Mouse (Mus musculus) adrenal gland, postnatal 14 days (tissue): ENCODE measurements around the gene Txnip. TPM values are rescaled to one million over a fixed set of nuclear protein-coding genes. Genes with fewer than 3 reads are reported as not detected.
"Not testable (repeated sequence)": the region's sequence is repeated elsewhere in the genome, so short reads cannot be mapped to it uniquely, and the experiment has no call there.

ENCODE experiments used
- DNase-seq: peaks from one replicate; pipeline ENCODE4 v3.0.0; 2021; ENCODE audit warnings: mixed read lengths
- long read RNA-seq, 2 experiments: library from polyadenylated mRNA; stranded (forward); transcript quantifications; one replicate each; pipeline ENCODE4 v2.0.0; 2021
- total RNA-seq: library from RNA; stranded (reverse); gene quantifications from 2 replicates; pipeline ENCODE4 v1.2.3, GENCODE M21; 2021

The Txnip gene
- 479 and 772 TPM in 2 replicates for total RNA-seq
- long read RNA-seq, experiment 1, transcript Txnip-201 (8 exons, 2,795 nt): major isoform, 33 of 104 reads
- long read RNA-seq, experiment 1, transcript Txnip-202 (8 exons, 2,827 nt): minor isoform, 31 of 104 reads
- long read RNA-seq, experiment 1, partial matches to known transcripts: 15 of 104 reads
- long read RNA-seq, experiment 1, other reads (novel, unspliced or antisense): 18 of 104 reads
- long read RNA-seq, experiment 2, transcript Txnip-202 (8 exons, 2,827 nt): major isoform, 18 of 72 reads
- long read RNA-seq, experiment 2, transcript Txnip-203 (2 exons, 393 nt): minor isoform, 6 of 72 reads
- long read RNA-seq, experiment 2, transcript Txnip-201 (8 exons, 2,795 nt): minor isoform, 12 of 72 reads
- long read RNA-seq, experiment 2, partial matches to known transcripts: 21 of 72 reads
- long read RNA-seq, experiment 2, other reads (novel, unspliced or antisense): 14 of 72 reads

DNA sequence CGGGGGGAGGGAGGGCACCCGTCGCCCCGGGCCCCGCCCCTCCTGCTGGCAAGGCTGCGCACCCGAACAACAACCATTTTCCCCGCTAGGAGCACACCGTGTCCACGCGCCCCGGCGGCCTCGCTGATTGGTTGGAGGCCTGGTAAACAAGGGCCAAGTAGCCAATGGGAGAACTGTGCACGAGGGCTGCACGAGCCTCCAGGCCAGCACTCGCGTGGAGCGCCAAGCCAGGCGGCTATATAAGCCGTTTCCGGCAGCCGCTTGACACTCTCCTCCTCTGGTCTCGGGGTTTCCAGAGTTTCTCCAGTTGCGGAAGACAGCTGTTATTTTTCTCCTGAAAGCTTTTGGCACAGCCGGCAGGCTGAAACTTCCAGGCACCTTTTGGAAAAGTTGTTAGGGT lies at the start of gene Txnip:
Gene Txnip, plus strand, starts transcription at position 264 of the 400 bp plus-strand sequence.
- peak; percentile 100 for DNase-seq

DNA sequence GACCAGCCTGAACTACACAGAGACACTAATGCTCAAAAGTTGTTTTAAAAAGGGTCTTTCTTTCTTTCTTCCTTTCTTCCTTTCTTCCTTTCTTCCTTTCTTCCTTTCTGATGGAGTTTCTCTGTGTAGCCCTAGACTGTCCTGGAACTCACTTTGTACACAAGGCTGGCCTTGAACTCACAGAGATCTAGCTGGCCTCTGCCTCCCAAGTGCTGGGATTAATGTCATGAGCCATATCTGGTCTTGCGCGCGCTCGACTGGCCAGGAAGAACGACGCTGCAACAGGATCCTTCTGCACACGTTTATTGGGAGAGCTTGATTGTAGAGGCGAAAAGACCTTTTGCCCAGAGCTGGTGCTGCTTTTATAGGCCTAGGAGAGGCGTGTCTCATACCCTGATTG lies 49.8 kb upstream of the Txnip start:
- DNase-seq: not testable (repeated sequence)

DNA sequence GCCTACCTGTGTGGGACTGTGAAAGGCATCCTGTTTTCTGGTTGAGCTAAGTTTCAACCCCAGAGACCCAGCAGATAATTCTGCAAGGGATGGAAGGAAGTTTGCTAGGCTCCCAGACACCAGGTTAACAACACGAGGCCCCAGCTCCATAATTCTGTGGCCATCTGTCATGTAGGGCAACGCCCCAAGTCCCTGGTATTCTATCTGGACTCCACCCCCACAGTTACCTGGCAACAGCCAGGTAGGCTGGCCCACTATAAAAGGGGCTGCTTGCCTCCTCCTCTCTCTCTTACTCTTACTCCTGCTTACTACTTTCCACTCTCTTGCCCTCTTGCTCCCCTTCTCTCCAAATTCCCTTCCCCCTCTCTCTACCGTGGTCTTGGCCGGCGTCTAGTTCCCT lies 37.6 kb upstream of the Txnip start:
- DNase-seq: no peak

DNA sequence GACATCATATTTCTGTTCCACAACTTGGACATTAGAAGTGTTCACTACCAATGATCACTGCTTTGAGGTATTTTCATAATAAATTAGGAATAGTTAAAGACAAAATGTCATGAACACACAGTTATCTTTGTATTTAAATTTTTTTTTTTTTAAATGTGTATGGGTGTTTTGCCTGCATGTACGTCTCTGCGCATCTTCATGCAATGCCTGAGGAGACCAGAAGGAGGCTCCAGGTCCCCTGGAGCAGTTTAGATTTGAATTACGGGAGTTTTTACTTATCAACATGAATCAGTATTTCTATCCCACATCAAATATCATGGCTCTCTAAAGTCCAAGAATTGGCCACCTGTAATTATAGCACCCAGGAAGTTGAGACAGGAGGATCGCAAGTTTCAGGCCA lies 35.6 kb upstream of the Txnip start:
- DNase-seq: peak; percentile 49

DNA sequence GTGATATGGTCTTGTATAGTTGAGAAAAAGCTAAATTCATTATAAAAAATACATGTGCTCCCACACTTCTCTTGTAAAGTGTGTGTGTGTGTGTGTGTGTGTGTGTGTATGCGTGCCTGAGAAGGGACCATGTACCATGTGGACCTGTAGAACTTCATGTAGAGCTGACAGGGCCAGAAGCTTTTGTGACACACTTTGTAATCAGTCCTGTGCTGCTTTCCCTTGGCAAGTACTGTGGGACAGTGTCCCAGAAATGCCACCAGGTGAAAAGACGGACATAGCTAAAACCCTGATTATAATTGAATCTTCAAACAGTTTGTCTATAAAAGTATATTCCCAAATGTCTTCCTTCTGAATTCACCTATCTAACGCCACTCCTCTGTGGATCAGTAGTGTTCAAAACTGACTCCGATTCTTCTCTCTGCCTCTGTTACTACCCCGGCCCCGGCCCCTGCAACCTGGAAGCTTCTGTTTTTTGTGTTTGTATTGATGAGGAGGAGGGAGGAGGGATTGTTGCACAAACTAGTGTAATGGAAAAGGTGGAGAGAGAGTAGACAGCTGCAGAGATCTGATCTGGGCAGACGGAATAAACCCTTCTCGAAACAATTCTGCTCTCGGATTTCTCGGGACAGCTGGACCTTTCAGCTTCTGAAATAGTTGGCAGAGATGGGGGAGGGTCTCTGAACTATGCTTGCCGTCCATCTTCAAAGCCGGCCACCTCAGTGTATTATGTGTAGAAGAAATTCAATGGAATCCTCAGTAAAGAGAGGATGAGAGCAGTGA lies 33.5 kb upstream of the Txnip start:
- DNase-seq: no peak

DNA sequence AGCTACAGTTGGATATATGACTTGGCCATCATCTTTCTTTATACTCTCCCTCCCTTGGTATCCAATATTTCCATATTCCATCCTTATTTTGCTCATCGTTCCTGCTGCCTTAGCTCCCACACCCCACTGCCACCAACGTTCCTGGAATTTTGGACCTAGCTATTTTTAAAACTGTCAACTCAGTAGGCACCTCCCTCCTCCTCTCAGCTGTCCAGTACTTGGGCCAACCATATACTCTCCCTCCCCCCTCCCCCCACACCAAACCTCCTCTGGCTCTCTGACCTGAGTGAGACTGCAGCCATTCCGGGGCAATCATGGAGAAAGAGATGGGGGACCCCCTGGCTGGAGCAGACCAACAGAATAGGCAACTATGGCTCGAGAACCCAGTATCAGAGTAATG lies 32.8 kb upstream of the Txnip start, which contains the start of gene Hfe2:
Gene Hfe2, plus strand, starts transcription at position 259 of the 400 bp plus-strand sequence.
- DNase-seq: no peak

DNA sequence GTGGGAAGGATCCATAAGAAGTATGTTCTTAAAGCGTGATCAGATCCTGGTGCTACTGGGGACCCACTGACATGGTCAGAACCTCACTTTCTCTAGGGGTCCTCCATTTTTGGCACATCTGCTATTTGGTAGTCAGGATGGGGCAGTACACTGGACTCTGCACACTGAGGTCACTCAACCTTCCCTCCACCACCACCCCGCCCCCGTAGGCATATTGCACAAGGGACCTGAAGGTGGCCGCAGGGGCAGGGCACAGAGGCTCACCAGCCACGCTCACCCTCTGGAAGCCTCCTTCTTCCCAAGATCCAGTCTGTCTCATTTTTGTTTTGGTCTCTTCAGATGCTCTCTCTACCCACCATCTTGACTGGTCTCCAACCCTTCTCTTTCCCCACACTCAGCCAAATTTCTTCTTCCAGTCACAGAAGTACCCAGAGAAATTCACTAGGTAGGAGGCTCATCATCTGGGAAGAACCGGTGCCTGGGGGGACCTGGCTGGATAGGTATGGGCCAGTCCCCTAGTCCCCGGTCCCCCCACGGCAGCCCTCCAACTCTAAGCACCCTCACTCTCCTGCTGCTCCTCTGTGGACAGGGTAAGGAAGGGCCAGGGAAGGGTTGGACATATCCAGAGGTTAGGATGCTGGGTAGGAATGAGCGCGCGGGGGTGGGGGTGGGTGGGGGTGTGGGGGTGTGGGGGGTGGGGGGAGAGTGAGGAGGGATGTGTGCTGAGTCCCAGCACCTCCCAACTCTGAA lies 31.6 kb upstream of the Txnip start:
- DNase-seq: no peak

DNA sequence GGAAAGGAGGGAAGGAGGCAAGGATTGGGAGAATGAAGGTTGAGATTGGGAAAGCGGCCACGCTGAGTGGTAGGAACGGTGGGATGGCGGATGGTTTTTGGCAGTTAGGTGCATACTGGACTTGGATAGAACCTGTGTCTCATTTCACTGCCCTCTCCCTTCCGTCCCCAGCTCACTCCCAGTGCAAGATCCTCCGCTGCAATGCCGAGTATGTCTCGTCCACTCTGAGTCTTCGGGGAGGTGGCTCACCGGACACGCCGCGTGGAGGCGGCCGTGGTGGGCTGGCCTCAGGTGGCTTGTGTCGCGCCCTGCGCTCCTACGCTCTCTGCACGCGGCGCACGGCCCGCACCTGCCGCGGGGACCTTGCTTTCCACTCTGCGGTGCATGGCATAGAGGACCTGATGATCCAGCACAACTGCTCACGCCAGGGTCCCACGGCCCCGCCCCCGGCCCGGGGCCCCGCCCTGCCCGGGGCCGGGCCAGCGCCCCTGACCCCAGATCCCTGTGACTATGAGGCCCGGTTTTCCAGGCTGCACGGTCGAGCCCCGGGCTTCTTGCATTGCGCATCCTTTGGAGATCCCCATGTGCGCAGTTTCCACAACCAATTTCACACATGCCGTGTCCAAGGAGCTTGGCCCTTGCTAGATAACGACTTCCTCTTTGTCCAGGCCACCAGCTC lies 30.8 kb upstream of the Txnip start:
- DNase-seq: no peak

DNA sequence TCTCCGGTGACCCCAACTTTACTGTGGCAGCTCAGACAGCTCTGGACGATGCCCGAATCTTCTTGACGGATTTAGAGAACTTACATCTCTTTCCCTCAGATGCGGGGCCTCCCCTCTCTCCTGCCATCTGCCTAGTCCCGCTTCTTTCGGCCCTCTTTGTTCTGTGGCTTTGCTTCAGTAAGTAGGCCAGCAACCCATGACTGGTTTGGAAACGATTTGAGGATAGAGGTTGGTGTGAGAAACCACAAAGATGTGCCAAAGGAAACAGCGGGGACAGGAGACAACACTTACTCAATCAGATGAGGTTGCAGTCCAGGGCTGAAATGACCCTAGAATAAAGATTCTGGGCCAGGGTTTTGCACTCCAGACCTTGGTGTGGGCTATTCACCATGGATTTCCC lies 29.3 kb upstream of the Txnip start:
- DNase-seq: no peak

DNA sequence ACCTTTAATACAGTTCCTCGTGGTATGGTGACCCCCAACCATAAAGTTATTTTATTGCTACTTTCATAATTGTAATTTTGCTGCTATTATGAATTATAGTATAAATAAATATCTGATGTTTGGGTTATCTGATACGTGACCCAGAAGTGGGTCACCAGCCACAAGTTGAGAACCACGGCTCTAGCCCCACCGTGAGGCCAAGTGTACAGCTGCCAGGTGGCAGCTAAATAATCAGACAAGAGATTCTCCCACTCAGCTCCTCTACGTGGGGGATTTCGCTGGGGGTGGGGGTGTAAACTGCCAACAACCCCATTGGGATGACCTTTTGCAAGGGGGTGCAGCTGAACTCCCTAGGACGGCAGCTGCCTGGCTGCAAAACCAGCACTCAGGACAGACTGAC lies 25.7 kb upstream of the Txnip start:
- DNase-seq: no peak

DNA sequence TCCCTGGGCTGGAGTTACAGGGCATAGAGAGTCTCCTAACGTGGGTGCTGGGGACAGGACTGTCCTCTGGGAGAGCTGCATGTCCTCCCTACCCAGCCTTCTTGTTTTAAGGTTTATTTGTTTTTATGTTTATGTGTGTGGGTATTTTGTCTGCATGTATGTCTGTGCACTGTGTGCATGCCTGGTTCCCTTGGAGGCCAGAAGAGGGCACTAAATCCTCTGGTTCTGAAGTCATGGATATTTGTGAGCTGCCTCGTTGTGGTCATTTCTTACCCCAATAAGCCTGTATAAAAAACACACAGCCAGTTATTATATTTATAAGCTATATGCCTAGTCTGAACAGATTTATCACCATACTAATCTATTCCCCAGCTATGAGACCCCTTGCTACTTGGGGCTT lies 23.5 kb upstream of the Txnip start:
- DNase-seq: no peak

DNA sequence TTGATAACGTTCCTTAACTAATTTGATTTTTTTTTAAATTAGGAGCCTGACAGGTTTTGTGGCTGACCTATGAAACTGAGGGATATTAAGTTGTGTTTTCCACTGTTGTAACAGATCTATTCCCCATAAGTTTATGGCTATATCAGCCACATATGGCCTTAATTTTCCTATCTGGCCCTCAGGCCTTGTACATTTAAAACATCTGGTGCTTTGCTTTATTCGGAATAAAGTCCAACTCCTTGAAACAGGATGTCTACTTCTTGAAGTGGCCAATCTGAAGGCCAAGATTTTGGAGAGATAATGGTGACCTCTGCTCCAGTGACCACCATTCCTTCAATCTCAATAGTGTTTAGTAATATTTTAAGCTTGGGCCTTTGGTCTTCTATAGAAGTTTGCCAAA lies 18.4 kb upstream of the Txnip start:
- DNase-seq: no peak

DNA sequence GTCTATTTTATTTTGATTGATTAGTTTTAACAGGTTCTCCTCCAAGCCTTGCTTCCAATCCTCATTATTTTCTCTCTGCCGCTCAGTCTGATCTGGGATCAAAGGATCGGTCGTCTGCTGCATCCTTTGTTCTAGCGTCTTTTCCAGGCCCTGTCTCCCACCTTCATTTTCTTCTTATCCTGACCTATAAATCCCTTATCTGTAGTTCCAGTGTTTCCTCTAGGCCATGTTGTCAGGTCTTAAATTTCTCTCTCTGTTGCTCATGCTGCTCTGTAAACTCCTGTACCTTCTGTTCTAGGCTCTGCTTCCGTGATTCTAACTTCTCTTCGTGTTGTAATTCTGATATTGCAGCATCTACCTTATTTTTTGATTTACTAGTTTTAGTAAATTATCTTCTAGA lies 17.0 kb upstream of the Txnip start:
- DNase-seq: no peak

DNA sequence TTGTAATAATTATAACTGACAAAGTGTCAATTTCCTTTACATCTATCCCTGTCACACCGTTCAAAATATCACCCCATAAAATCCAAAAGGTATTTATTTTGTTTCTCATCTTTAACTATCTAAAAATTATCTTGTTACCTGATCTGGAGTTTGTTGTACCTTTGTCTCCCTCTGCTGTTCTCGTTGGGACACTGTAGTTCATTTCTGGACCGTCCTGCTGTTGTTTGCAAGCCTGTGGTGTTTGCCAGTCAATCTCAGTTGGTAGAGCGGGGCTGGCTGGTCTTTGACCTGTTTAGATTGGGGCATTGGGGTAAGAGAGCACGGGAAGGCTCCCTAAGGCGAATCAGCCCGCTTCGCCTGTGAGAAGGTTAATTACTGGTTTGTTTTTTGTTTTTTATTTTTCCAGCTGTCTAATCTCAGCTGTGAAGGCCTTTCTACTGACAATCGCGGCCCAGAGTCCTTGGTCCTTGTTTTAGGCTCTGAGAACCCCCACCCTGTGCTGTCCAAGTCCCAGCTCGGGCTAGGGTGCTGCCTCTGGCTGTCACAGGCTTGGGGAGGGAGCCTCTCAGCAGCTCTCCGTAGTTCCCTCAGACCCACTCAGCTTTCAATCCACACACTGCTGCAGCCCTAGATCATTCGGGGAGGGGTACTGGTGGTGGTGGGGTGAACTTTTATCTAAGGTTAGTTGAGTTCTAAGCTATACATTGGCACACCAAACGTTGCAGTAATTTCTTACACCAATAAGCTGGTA lies 16.3 kb upstream of the Txnip start:
- peak; percentile 46 for DNase-seq

DNA sequence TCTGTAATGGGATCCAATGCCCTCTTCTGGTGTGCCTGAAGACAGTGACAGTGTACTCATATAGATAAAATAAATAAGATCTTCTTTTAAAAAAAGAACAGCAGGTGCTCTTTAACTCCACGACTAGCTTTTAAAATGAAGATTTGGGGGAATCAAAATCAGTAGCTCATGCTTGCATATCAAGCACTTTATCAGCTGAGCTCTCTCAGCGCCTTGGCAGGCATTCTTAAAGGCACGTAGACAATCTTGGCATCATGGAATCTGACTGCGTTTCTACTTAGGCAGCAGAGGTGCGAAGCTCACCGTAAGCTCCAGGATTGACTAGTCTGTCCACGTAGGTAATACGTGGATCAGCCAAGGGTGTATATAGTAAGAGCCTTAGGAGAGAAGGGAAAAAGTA lies 15.2 kb upstream of the Txnip start:
- DNase-seq: no peak

DNA sequence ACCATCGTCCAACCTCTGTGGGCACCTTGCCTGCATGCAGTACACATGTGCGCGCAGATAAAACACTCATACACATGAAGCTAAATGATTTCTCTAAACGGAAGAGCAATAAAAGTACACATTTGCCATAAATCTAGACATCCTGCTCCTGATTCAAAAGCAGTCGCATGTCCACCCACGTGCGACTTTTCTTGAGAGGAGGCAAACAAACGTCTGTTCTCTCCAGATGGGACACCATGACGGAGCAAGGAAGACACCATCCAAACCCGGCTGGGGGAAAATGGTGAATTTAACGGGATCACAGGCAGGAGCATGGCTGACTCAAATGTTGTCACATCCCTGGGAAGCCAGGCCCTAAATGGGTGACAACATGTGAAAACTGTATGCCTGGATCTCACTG lies 14.4 kb upstream of the Txnip start:
- no peak for DNase-seq

DNA sequence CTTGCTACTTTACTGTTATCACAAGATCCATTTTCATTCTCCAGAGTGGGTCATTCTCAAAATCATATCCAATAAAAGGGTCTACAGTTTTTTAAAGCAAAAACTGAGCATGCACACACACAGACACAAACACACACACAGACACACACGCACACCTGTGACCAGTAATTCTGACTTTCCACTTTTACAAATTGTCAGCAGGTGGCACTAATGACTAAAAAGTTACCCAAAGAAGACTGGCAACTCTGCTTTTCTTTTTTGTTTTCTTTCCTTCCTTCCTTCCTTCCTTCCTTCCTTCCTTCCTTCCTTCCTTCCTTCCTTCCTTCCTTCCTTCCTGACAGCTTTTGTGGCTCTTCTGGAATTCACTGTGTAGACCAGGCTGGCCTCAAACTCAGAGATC lies 12.2 kb upstream of the Txnip start:
- DNase-seq: no peak

DNA sequence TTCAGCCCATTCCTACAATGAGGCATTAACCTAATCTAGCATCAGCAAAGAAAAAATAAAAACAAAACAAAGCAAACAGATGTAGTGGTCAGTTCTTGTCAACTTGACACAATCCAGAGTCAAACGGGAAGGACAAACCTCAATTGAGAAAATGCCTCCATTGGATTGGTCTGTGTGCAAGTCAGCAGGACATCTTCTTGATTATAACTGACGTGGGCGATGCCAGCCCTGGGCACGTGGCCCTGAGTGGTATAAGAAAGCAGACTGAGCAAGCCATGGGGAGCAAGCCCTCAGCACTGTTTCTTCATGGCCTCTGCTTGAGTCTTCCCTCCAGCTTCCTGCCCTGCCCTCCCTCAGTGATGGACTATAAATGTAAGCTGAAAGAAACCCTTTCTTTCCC lies 10.9 kb upstream of the Txnip start:
- no peak for DNase-seq

DNA sequence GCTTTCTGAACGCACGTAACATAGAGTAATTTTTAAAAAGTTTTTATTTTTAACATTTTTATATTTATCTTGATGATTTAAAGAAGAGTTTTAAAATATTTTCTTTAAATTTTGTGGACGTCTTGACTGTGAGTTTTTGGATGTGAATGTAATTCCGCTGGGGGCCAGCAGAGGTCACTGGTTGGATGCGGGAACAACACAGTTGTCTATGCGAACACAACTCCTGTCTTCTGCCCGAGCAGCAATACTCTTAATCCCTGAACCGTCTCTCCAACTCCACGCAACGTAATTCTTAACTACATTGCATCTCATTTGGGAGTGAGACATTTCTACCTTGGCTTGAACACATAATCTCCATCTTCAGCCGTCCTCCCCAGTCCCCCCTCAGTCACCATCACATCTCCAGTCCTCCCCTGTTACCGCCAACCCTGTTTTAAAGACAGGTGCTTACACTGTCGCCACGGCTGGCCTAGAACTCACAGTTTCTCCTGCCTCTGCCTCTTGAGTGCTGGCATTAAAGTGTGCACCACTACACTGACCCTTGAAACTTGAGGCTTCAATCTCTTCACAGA lies 10.3 kb upstream of the Txnip start:
- peak; percentile 85 for DNase-seq

DNA sequence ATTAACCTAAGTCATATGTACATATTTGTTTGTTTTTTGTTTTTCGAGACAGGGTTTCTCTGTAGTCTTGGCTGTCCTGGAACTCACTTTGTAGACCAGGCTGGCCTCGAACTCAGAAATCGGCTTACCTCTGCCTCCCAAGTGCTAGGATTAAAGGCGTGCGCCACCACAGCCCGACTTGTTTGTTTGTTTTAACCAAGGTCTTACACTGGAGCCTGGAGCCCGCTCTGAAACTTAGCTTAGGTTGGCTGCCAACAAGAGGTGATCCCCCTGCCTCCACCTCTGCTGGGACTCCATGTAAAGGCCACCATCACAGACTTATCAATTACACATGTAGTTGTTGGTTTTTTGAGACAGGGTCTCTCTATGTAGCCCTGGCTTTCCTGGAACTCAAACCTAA lies 8.9 kb upstream of the Txnip start:
- no peak for DNase-seq

DNA sequence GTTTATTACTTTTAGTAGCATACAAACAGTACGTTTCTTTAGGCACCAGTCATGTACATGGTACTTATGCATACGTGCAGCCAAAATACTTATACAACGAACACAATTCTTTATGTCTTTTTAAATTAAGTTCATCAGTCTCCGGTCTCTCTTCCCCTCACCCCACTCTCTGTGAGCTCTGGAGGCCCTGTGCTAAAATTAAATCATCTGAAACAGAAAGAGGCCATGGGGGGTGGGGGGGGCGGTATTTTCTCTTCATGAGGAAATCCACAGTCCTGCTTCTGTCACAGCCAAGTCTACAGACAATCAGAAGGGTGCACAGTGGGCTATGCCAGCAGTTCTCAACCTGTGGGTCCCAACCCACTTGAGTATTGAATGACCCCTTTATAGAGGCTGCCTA lies 8.4 kb upstream of the Txnip start:
- no peak for DNase-seq
